Mouse (Mus musculus) kidney, postnatal 36 days (tissue): ENCODE data around the gene Psmd7.
A peak's percentile ranks its signal among the peaks of the same experiment; 100 is the strongest.
"Not testable (repeated sequence)": the region's sequence is repeated elsewhere in the genome, so short reads cannot be mapped to it uniquely, and the experiment has no call there.

Experiments
- DNase-seq, 2 experiments: peaks; one replicate each; pipeline ENCODE4 v3.0.0; 2021 to 2022; ENCODE audit warnings: mixed read lengths in 2 of 2

Gene Psmd7

GRCm38 (mm10) chr8:107587995-107588780 lies at the start of gene Psmd7:
Psmd7 (minus strand) TSS chr8:107588464.
- peak; percentile 93 to 97 for DNase-seq

DNA sequence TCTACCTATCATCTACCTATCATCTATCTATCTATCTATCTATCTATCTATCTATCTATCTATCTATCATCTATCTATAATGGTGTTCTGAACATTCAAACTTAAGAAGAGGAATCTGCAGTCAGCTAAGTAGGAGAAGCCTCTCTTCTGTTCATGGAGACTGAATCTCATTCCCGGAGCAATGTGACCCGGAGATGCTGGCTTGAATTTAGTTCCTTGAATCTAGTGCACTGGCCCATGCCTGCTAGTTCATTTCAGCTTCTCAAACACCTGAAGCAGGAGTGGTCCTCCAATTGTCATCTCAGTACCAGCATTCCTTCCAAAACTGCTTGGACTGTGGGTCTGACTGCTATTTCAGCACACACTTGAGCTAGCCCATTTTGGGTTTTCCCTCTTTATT lies 45.5 kb upstream of the Psmd7 start:
- DNase-seq: no peak

DNA sequence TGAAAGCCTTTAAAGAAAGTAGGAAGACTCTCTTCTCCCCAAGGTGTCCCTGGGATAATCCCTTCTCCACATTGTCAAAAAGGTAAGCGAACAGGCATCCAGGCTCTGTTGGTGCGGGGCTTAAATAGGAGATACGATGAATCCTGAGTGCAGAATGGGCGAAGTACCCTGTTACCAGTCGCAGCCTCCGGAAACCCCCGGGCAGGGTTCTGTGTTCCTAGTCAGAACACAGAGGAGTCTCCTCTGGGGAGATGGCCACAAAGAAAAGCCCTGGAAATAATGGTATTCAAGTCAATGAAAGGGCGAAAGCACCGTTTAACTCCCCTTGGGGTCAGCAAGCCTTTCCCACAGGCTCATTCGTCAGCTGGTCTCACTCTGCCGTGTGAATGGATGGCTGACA lies 41.4 kb upstream of the Psmd7 start:
- no peak for DNase-seq

GRCm38 (mm10) chr8:107628501-107629149 lies 40.4 kb upstream of the Psmd7 start:
- peak in 1 of 2 experiments; percentile 13 for DNase-seq

DNA sequence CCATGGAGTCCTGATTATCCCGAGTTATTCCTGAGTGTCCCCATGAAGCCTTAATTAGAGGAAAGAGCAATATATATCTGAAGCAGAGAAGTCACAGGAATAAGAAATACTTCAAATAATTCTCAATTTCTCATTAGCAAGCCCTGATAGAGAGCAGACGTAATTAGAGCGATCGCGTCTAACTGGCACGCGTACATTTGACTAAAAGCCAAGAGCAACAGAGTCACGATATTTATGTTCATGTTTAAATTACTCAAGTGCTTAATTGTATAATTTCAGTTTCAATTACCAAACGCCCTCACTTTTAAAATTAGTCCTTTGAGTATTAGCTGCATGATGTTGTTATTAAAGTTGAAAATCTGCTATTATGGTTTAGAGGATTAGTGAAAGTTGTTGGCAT lies 39.6 kb upstream of the Psmd7 start:
- no peak for DNase-seq

DNA sequence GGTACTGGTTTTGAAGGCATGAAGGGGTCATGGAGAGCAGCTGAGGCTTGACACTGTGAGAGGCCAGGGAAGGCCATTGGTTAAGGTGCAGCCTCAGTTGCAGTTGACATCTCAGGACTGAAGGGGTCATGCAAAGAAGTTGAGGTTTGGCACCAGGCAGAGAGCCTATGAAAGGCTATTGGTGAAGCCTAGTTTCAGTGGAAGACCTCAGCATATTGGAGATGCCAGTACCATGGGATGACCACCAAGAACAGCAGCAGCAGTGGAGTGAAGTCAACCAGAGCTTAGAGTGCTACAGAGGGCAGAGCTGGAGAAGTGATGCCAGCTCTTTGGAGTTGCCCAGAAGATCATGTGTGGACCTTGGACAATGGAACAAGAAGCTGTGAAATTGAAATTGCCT lies 36.0 kb upstream of the Psmd7 start:
- DNase-seq: not testable (repeated sequence)

GRCm38 (mm10) chr8:107621930-107622623 lies 33.8 kb upstream of the Psmd7 start:
- DNase-seq: no peak

DNA sequence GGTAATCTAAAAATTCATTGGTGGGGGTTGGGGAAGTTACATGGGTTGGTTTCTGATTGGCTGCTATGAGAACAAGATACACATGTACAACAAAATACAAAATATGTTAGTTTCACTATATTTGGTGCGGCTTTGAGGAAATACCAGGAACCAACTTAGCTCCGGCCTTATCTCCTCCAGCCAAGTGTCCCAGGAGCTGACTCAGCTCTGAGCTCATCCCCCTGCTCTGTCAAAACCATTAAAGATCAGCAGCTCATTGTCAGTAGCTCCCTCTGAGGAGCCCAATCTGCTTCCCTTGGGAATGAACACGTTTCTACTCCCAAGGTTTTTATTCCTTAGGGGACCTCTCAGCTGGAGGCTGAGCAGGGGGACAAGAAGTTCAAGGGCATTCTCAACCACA lies 32.9 kb upstream of the Psmd7 start:
- no peak for DNase-seq

- DNase-seq: peak in 1 of 2 experiments; percentile 18
Observed at GRCm38 (mm10) chr8:107618499-107618898, 30.2 kb upstream of the Psmd7 start.

DNA sequence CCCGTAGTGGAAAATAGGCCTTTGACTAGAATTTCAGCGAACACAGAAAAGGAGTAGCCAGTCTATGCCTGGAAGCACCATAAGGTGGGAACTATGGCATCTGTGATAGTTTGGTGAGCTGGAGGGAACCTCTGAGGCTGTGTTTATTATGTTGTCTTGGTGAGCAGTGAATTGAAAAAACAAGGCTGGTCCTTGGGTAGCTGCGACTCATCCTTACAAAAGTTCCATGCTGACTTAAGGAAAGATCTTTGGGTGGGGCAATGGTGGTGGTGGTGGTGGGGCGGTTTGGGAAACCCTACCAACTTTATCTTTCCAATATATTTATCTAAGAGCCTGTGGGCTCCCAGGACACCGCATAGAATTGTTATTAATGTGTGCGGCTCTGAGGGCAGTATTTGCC lies 25.1 kb upstream of the Psmd7 start:
- DNase-seq: no peak

DNA sequence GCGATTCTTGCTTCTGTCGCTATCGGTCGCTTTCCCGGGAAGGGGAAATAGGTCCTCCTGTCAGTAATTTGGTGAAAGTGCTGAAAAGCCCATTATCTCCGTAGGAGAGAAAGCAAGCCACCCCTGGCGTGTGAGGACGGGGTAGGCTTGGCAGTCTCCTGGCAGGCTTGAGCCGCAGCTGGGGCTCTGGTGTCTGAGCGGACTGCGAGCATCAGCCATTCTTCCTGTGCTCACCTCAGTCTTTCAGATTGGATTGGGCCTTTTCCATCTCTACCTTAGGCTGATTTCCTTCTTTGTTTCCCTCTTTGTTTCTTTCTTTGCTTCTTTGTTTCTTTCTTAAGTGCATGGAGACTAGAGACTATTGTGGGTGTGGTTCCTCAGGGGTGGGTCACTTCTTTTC lies 22.6 kb upstream of the Psmd7 start:
- DNase-seq: no peak

GRCm38 (mm10) chr8:107608751-107609150 lies 20.5 kb upstream of the Psmd7 start:
- no peak for DNase-seq

- peak; percentile 57 to 86 for DNase-seq
Observed at GRCm38 (mm10) chr8:107603026-107603425, 14.8 kb upstream of the Psmd7 start.

GRCm38 (mm10) chr8:107599691-107600090 lies 11.4 kb upstream of the Psmd7 start:
- DNase-seq: no peak

DNA sequence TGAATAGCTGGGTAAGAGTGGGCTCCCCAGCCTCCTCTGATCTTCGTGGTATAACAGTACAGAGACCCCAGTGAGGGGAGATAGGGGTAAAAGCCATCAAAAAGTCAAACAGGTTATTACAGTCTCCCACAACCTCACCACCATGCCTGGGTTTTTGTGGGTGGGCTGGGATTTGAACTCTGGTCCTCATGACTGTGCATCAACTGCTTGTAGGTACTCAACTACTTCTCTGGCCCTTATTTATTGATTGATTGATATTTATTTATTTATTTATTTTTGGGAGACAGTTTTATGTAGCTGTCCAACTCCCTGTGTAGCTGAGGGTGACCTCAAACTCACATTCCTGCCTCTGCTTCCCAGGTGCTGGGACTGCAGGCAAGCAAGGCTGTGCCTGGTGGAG lies 9.5 kb upstream of the Psmd7 start:
- DNase-seq: no peak

- no peak for DNase-seq
Observed at GRCm38 (mm10) chr8:107594817-107595216, 6.6 kb upstream of the Psmd7 start.

- no peak for DNase-seq
Observed at GRCm38 (mm10) chr8:107593967-107594729, 5.9 kb upstream of the Psmd7 start.

DNA sequence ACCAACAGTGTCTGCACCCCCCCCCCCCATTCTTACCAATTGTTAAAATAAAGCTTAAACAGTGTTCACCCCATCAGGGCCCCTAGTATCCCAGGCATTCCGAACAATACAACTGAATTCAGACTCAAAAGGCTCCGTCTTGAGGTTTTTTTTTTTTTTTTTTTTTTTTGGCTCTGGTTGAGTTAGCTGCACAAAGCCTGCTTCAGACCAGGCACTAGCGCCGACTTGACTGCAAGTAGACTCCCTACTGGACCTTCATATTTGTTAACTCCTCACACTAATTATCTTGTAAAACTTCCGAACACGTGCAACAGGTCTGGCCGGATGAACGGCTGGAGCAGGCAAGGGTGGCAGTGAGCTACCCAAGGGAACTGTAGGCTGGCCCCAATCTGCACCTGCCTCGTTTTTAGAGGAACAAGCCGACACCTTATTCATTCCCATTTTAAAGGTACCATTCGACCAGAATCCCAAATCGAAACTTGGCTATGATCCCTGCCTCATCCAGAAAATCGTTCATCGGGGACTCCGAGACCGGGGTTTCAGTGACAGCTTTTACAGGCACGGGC lies 752 bp downstream of the Psmd7 start:
- no peak for DNase-seq

- no peak for DNase-seq
Observed at GRCm38 (mm10) chr8:107582136-107582535, 6.1 kb downstream of the Psmd7 start.

- DNase-seq: no peak
Observed at GRCm38 (mm10) chr8:107581536-107581935, 6.7 kb downstream of the Psmd7 start.

- DNase-seq: no peak
Observed at GRCm38 (mm10) chr8:107580879-107581278, 7.4 kb downstream of the Psmd7 start.

- no peak for DNase-seq
Observed at GRCm38 (mm10) chr8:107578541-107578940, 9.7 kb downstream of the Psmd7 start.

DNA sequence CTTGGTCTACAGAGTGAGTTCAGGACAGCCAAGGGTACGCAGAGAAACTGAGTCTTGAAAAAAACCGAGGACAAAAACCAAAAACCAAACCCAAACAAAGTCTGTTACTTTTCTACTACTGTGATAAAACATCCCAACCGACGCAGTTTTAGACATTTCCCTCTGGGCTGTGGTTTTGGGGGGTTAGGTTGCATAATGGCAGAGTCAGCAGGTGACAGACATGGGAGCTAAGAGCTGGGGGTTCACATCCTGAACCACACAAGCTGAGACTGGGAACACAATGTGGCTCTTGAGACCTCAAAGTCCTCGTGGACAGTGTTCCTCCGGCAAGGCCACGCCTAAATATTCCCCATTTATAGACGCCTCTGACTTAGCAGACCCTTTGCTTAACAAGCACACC lies 10.1 kb downstream of the Psmd7 start:
- no peak for DNase-seq
